Mouse (Mus musculus): ENCODE data around the gene Cln6.
"Not testable (repeated sequence)": the region's sequence is repeated elsewhere in the genome, so short reads cannot be mapped to it uniquely, and the experiment has no call there.

The Cln6 gene

GRCm38 (mm10) chr9:62838506-62839171 is at the start of gene Cln6:
Gene Cln6 (plus strand): TSS chr9:62838785.
- peak; percentile 79 to 81 for DNase-seq (ENCODE audit: low spot score in 2 of 2)

DNA sequence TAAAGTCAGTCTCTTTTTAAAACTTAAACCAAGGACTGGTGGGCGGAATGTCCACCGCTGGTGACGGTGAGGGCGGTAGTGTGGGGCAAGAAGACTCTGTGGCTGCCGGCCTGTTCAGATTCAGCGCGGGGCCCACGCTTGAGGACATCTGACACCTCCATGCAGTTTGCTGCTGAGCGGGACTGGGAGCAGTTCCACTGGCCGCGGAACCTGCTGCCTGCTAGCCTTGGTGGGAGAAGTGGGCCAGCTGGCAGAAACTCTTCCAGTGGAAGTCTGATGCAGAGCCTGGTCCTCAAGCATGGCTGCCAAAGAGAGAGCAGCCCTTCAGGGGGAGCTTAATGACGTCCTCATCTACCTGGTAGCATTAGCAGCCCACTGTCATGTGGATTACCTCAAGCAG is 48.7 kb upstream of the Cln6 start:
- DNase-seq (ENCODE audit: low spot score in 2 of 2): no peak

DNA sequence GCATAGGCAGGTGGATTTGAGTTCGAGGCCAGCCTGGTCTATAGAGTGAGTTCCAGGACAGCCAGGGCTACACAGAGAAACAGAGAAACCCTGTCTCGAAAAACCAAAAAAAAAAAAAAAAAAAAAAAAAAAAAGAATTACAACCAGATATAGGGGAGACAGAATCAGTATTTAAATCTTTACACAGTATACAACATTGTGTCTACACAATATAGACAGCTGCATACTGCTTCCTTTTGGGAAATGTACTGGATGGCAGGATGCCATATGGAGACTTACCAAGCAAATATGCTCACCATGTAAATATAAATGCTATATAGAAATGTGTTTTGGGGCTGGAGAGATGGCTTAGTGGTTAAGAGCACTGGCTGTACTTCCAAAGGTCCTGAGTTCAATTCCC is 39.4 kb upstream of the Cln6 start:
- not testable (repeated sequence) for DNase-seq (ENCODE audit: low spot score in 2 of 2)

GRCm38 (mm10) chr9:62810095-62810494 is 28.5 kb upstream of the Cln6 start:
- no peak for DNase-seq (ENCODE audit: low spot score in 2 of 2)

- peak in 1 of 2 experiments; percentile 16 for DNase-seq (ENCODE audit: low spot score in 2 of 2)
Observed at GRCm38 (mm10) chr9:62810543-62811515, 27.8 kb upstream of the Cln6 start.

GRCm38 (mm10) chr9:62811516-62812121 is 27.0 kb upstream of the Cln6 start, which contains the start of gene Fem1b:
Gene Fem1b (minus strand): TSS chr9:62811934.
- DNase-seq (ENCODE audit: low spot score in 2 of 2): peak; percentile 92

DNA sequence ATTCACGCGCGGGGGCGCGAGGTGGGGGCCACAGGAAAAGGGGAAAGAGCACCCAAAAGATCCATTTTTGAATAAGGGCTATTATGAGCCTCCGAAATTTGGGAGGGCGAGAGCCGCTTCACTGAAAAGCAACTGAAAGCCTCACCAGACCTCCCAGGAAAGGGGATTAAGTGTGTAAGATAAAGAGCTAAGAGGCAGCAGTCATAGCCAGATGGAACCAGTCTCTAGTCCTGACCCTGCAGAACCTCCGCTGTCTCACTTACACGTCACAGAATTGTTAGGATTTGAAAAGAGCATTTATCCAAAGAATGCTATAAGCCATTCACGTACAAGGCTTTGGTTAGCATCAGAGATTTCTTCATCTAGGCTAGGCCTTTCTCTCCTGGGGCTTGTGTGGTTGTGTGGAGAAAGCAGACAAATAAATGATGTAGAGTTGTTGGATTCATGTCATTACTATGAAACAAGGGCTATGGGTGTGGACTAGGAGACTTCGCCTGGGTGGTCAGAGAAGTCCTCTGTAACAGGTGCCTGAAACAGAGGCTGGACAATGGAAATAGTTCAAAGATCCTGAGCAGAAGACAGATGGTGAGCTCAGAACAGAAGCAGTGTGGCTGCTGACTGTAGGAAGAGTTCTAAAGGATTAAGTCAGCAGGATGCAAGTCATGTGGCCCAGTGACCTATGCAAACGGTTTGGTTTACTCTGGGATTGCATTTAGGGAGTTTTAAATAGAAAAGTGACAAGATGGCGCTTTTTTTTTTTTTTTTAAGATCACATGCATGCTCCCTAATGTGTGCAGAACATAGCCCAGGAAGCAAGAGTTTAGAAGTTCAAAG is 26.2 kb upstream of the Cln6 start:
- no peak for DNase-seq (ENCODE audit: low spot score in 2 of 2)

DNA sequence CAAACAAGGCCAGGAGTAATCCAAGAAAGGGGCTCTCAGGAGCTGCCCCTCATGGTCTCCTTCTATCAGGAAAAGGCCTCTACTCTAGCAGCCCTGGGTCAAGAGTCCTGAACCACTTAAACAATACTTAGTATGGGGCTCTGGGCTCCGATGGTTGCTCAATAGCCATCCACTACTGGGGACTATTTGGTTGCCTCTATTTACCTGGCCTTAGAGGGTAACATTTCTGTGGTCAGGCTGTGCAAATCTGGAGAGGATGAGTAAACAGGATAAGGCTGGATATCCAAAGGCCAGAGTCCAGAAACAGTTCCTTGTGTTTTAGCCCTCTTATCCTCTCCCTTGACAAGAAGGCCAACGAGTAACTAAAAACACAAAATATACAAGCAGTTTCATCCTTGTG is 23.8 kb upstream of the Cln6 start:
- DNase-seq (ENCODE audit: low spot score in 2 of 2): no peak

DNA sequence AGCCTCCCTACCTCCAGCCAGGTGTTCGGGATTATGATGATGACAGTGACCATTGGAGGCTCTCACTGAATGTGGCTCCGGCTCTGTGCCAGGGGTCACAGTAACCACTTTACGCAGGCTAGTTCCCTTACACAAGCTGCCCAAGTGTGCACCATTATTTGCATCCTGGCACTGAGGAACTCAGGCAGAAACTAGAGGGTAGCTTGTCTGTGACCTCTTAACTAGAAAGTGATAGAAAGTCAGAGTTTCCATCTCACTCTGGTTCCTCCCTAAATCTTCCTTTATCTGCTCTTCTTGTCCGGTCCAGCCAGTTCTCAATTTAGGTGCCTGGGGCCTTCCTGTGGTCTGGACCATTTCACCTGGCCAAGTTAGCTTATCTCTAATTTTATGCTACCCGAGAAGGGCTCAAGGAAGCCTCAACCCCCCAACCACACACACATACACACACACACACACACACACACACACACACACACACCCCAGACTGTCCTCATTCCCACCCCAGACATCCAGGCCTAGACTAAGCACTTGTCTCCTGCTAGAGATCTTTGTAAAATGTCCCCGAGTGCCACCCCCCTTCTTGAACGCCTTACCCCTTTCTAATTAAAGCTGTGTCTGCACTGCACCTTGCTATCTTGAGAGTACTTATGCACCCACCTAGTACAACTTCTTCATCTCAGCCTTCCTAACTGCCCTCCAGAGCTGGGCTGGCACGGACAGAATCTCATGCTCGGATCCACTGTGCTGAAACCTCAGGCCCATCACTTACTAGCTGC is 22.1 kb upstream of the Cln6 start:
- DNase-seq (ENCODE audit: low spot score in 2 of 2): no peak

DNA sequence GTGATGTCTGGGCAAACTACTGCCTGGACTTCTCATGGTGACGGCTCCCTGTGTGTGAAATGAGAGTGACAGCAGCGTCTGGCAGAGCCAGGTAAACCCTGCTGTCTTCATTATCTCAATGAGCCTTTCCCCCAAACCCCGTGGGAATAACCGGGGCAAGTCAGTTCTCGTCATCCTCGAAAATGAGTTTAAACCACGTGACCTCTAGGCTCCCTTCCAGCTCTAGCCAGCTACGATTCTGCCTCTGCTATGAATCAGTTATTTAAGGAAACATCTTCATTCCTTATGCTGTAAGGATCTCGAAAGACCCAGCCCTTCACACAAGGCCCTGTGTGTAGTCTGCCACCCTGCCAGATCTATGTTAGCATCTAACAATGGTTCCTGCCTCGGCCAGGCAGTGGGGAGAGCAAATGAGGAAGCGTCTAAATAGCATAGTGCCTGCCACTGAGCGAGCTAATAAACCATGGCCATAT is 21.4 kb upstream of the Cln6 start:
- DNase-seq (ENCODE audit: low spot score in 2 of 2): peak; percentile 54 to 73

GRCm38 (mm10) chr9:62817828-62818614 is 20.6 kb upstream of the Cln6 start:
- DNase-seq (ENCODE audit: low spot score in 2 of 2): no peak

DNA sequence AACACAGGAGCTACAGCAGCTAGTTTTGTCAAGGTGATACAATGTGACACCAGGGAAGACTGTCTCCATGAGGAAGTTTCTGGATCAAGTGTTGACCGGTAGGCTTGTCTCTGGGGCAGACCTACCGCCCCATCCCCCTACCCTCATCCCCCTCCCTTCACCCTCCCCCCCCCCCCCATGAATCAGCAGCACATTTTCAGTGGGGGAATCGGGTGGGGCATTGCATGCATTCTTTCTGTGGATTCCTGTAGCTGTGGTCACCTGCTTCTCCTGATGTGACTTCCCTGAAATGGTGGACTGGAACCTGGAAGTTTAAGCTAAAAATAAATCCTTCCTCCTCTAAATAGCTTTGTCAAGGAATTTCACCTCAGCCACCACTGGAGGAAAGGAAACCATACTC is 19.1 kb upstream of the Cln6 start:
- no peak for DNase-seq (ENCODE audit: low spot score in 2 of 2)

- not testable (repeated sequence) for DNase-seq (ENCODE audit: low spot score in 2 of 2)
Observed at GRCm38 (mm10) chr9:62819910-62820309, 18.7 kb upstream of the Cln6 start.

GRCm38 (mm10) chr9:62820829-62821228 is 17.8 kb upstream of the Cln6 start:
- DNase-seq (ENCODE audit: low spot score in 2 of 2): no peak

- DNase-seq (ENCODE audit: low spot score in 2 of 2): no peak
Observed at GRCm38 (mm10) chr9:62821811-62822210, 16.8 kb upstream of the Cln6 start.

GRCm38 (mm10) chr9:62825791-62826393 is 12.7 kb upstream of the Cln6 start:
- DNase-seq (ENCODE audit: low spot score in 2 of 2): no peak

DNA sequence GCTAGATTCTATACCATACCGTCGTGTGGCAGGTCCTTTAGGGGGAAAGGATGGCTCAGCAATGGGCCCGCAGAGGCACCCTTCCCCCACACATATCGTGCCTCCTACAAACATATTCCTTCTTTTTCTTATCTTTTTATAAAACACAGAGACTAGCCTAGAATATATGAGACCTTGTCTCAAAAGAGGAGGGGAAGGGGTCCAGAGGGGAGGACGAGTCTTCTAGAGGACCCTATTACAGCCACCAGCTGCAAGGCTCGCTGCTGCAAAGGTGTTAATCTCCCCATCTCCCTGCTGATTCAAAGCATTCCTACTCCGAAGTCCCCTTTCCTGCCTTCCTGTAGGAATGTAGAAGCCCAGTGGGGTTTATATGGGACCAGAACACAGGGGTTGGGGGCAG is 12.1 kb upstream of the Cln6 start:
- no peak for DNase-seq (ENCODE audit: low spot score in 2 of 2)

DNA sequence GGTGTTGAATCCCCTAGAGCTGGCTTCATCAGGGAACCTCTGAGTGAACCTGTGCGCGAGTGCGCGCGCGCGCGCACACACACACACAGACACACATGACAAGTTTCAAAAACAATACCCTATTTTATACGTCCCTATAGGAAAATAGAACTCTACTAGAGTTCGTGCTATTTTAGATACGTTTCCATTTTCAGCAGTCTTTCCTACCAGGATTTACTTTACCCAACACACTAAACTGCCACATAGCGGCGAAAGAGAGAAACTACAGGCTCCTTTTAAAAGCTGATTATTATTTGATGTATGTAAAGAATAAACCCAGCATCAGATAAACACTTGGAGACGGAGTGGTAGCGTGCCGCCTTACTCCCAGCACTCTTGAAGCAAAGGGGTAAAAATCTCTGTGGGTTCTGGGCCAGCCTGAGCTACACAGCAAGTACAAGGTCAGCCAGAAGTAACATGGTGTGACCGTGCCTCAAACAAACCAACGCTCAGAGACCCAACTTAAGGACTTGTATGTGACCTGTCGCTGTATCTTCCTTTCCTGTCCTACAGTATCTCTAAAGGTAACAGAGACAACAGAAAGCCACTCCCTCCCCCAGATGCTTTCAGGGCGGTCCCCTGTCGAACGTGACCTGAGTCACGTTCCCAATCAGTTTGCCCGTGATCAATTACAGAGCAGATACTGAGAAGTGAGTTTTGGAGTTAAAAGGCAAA is 10.5 kb upstream of the Cln6 start:
- no peak for DNase-seq (ENCODE audit: low spot score in 2 of 2)

GRCm38 (mm10) chr9:62828662-62829086 is 9.9 kb upstream of the Cln6 start:
- DNase-seq (ENCODE audit: low spot score in 2 of 2): peak; percentile 96
